Mouse (Mus musculus): ENCODE measurements at regions not wholly inside any gene's neighbourhood (a gene's known extent, or its start where the extent isn't known, plus 50 kb on each side); places are given as distances from the start of the nearest gene placed in this dataset.
"Not testable (repeated sequence)": the region's sequence is repeated elsewhere in the genome, so short reads cannot be mapped to it uniquely, and the experiment has no call there.

DNA sequence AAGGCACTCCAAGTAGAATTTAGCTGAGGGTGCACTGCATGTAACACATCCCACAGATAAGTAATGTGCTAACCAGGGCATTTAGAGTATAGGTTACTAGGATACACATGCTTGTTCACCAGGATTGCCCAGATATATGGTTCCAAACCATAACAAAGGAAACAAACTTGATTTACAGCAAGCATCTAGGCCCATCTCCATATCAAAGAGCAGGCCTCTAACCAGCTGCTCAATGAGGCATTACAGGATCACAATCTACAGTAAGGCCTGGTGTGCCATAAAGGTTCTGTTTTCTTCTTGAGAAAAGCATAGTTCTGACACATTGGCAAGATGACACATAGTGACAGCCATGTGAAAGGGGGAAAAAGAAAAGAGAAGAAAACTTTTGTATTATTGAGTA lies 56.0 kb upstream of the Gm15446 start:
- H3K4me2 ChIP-seq (ENCODE audit: low read depth, low read length, severe bottlenecking), result peak overlapping the region; percentile 55
- not testable (repeated sequence) for H3K4me1 ChIP-seq (replicated peaks; ENCODE audit: control insufficient read depth, insufficient read depth, low read length); H3K9ac ChIP-seq (ENCODE audit: low read length); H3K27ac ChIP-seq (ENCODE audit: low read depth, low read length); DNase-seq (ENCODE audit: low spot score); H3K9me3 ChIP-seq (ENCODE audit: control insufficient read depth, low read length); ATAC-seq (replicated peaks; ENCODE audit: low FRiP score); H3K27me3 ChIP-seq (ENCODE audit: control insufficient read depth, insufficient read depth, low read length); H3K36me3 ChIP-seq (ENCODE audit: control insufficient read depth, insufficient read depth, low read length)
- peak overlapping the region; percentile 53 for H3K4me3 ChIP-seq (ENCODE audit: low read depth, low read length)

Measured in forebrain, embryonic 11.5 days (tissue).